15 mouse cellular contexts compared by ENCODE assay signal in the genomic region with DNA sequence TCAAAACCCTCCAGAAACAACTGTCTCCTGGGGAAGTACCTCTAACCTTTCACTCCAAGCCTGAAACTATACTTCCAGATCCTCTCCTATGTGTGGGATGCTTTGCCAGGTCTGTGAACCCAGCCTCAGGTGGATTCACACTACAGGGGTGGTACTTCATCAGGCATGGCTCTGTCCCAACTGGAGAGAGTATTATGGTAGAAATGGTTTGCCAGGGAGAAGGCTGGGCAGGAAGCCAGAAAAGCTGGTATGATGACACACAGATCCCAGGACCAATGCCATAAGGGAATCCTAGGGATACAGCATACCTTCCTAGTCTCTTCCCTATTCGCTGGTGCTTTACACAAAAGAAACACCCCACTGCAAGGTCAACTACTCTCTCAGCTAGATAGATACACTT. TPM values are rescaled to one million over a fixed set of nuclear protein-coding genes. Genes with fewer than 3 reads are reported as not detected.
DNase-seq lines count a peak whose midpoint lies in the region; ATAC-seq and TF ChIP-seq lines count a peak whose summit lies in the region.
"Had no signal": no experiment of that assay in that cellular context is flagged by ENCODE, and none has a peak within 500 bp of the region (broad histone marks: within the 10 kb centered on the region; RNA-seq: fewer than 3 reads in every experiment).

No protein-coding gene starts in this region.

- H3K36me3 ChIP-seq in heart, postnatal 0 days (replicated peaks; ENCODE audit: control insufficient read depth, insufficient read depth, low read length), result peaks cover 17% of the 10 kb centered on the region

- H3K9ac ChIP-seq in heart, postnatal 0 days (replicated peaks; ENCODE audit: low read depth, low read length), result no peak overlapping the region
- H3K9ac ChIP-seq: embryonic facial prominence, embryonic 12.5 days; forebrain, embryonic 15.5 days; hindbrain, embryonic 15.5 days; lung, embryonic 15.5 days had no signal

- 63% methylated on average over 1 of the region's 1 CpGs for WGBS in heart, postnatal 0 days

- no peak for TF ChIP-seq EP300 in heart, postnatal 0 days (IDR thresholded peaks at IDR 0.05; ENCODE audit: low read depth)

- no peaks in the 10 kb centered on the region for H3K27me3 ChIP-seq in heart, postnatal 0 days (ENCODE audit: control insufficient read depth, insufficient read depth, low read length)
- H3K27me3 ChIP-seq: embryonic facial prominence, embryonic 12.5 days; forebrain, embryonic 15.5 days; hindbrain, embryonic 15.5 days; lung, embryonic 15.5 days had no signal

- H3K4me1 ChIP-seq in heart, postnatal 0 days (ENCODE audit: control insufficient read depth, insufficient read depth), result no peaks in the 10 kb centered on the region
- H3K4me1 ChIP-seq: embryonic facial prominence, embryonic 12.5 days; lung, embryonic 15.5 days had no signal

- H3K27ac ChIP-seq in heart, postnatal 0 days (ENCODE audit: low read depth), result no peak overlapping the region
- H3K27ac ChIP-seq: embryonic facial prominence, embryonic 12.5 days; forebrain, embryonic 15.5 days; heart, embryonic 10.5 days; hindbrain, embryonic 15.5 days; lung, embryonic 15.5 days had no signal

- no peak for TF ChIP-seq CTCF in heart, postnatal 0 days (IDR thresholded peaks at IDR 0.05; ENCODE audit: low read depth)

- intact Hi-C loops in heart, postnatal 25 days (cut with DNase I), result no loop called here

- no peak overlapping the region for H3K4me3 ChIP-seq in heart, postnatal 0 days (ENCODE audit: low read depth, low read length)
- H3K4me3 ChIP-seq: embryonic facial prominence, embryonic 12.5 days; forebrain, embryonic 15.5 days; heart, embryonic 10.5 days; hindbrain, embryonic 15.5 days; lung, embryonic 15.5 days had no signal

- H3K4me2 ChIP-seq in heart, postnatal 0 days (ENCODE audit: low read depth, low read length), result no peak overlapping the region
- H3K4me2 ChIP-seq: embryonic facial prominence, embryonic 12.5 days; forebrain, embryonic 15.5 days; hindbrain, embryonic 15.5 days; lung, embryonic 15.5 days had no signal

- H3K9me3 ChIP-seq in heart, postnatal 0 days (replicated peaks; ENCODE audit: control insufficient read depth, low read length), result no peaks in the 10 kb centered on the region
- H3K9me3 ChIP-seq: embryonic facial prominence, embryonic 12.5 days; forebrain, embryonic 15.5 days; heart, embryonic 10.5 days; hindbrain, embryonic 15.5 days; lung, embryonic 15.5 days had no signal

- no peak for DNase-seq in heart, postnatal 0 days (ENCODE audit: low spot score)
- no peak for DNase-seq in heart, postnatal 25 days (ENCODE audit: low spot score)
- peak; percentile 45 for DNase-seq in right cerebral cortex, adult 18-20 months
- DNase-seq in right cerebral cortex, postnatal 4 days, result no peak
- DNase-seq in cerebellum, adult 18-20 months, result peak; percentile 86 to 88
- DNase-seq in lung, postnatal 36 days, result peak; percentile 57
- no peak for DNase-seq in gastrocnemius, adult 8-10 months (ENCODE audit: low spot score in 2 of 2)
- DNase-seq: thymus, adult 18-20 months had no signal

- peak; percentile 14; the same call in 1 of the 2 replicates for ATAC-seq in heart, postnatal 0 days (ENCODE audit: insufficient read depth, low read depth)
- ATAC-seq in erythroid progenitor cell, adult 5-6 weeks (replicated peaks; ENCODE audit: low FRiP score, poor library complexity, severe bottlenecking), result no peak
- ATAC-seq: CD4-positive, CD25-positive, alpha-beta regulatory T cell, adult 4 months; forebrain, embryonic 15.5 days had no signal

RNA-seq across cellular contexts. Expression of a gene that starts 21.9 kb away (rescaled TPM):
- total RNA-seq in heart, postnatal 0 days (2014; rRNA removed; ENCODE audit: low replicate concordance), result 11.6 and 34.6 TPM in 2 replicates
- polyA plus RNA-seq in heart, postnatal 0 days (2015; fragmentation: Nextera tagmentation; extraction: Ambion mirVana), result 6.5 TPM in 2 replicates
- total RNA-seq in heart, postnatal 25 days (2021), result 10 to 100 TPM in 1 of 2 experiments, 1 to 10 TPM in 1; 8.4 to 10.4 TPM
- not detected in 2 replicates for total RNA-seq in erythroid progenitor cell, adult 5-6 weeks (2015; ENCODE audit: low replicate concordance)
- not detected in 2 replicates for total RNA-seq in erythroid progenitor cell, adult 5-6 weeks (2017; ENCODE audit: low replicate concordance)
- total RNA-seq in gastrocnemius, adult 8-10 months (2022), result 1 to 10 TPM; 2.9 to 7.2 (median 4.7) TPM

RNA-seq across cellular contexts. Expression of a gene that starts 32.7 kb away (rescaled TPM):
- 19.7 and 33.5 TPM in 2 replicates for total RNA-seq in heart, postnatal 0 days (2014; rRNA removed; ENCODE audit: low replicate concordance)
- polyA plus RNA-seq in heart, postnatal 0 days (2015; fragmentation: Nextera tagmentation; extraction: Ambion mirVana), result 12.0 and 12.5 TPM in 2 replicates
- 1 to 10 TPM; 6.0 to 7.7 TPM for total RNA-seq in heart, postnatal 25 days (2021)
- total RNA-seq in erythroid progenitor cell, adult 5-6 weeks (2015; ENCODE audit: low replicate concordance), result 2.1 and 2.5 TPM in 2 replicates
- total RNA-seq in erythroid progenitor cell, adult 5-6 weeks (2017; ENCODE audit: low replicate concordance), result 1.3 and 2.0 TPM in 2 replicates
- 1 to 10 TPM; 2.0 to 4.6 (median 2.3) TPM for total RNA-seq in gastrocnemius, adult 8-10 months (2022)

RNA-seq across cellular contexts. Expression of a gene that starts 41.6 kb away (rescaled TPM):
- total RNA-seq in heart, postnatal 0 days (2014; rRNA removed; ENCODE audit: low replicate concordance), result 34.1 and 54.5 TPM in 2 replicates
- 39.1 and 51.0 TPM in 2 replicates for polyA plus RNA-seq in heart, postnatal 0 days (2015; fragmentation: Nextera tagmentation; extraction: Ambion mirVana)
- 10 to 100 TPM; 43.3 to 50.0 TPM for total RNA-seq in heart, postnatal 25 days (2021)
- total RNA-seq in erythroid progenitor cell, adult 5-6 weeks (2015; ENCODE audit: low replicate concordance), result not detected in 2 replicates
- total RNA-seq in erythroid progenitor cell, adult 5-6 weeks (2017; ENCODE audit: low replicate concordance), result not detected in 2 replicates
- 1 to 10 TPM; 3.1 to 7.2 (median 4.4) TPM for total RNA-seq in gastrocnemius, adult 8-10 months (2022)
- polyA plus RNA-seq: CD4-positive, CD25-positive, alpha-beta regulatory T cell, adult 4 months had no signal

RNA-seq across cellular contexts. Expression of a gene that starts 52.6 kb away (rescaled TPM):
- total RNA-seq in heart, postnatal 0 days (2014; rRNA removed; ENCODE audit: low replicate concordance), result 21.3 and 43.9 TPM in 2 replicates
- polyA plus RNA-seq in heart, postnatal 0 days (2015; fragmentation: Nextera tagmentation; extraction: Ambion mirVana), result 16.3 and 19.3 TPM in 2 replicates
- total RNA-seq in heart, postnatal 25 days (2021), result 10 to 100 TPM; 23.7 to 27.0 TPM
- not detected in 2 replicates for total RNA-seq in erythroid progenitor cell, adult 5-6 weeks (2015; ENCODE audit: low replicate concordance)
- not detected in 2 replicates for total RNA-seq in erythroid progenitor cell, adult 5-6 weeks (2017; ENCODE audit: low replicate concordance)
- 10 to 100 TPM; 18.3 to 23.2 (median 21.5) TPM for total RNA-seq in gastrocnemius, adult 8-10 months (2022)

Comparison
In these comparisons a context has a peak if more than half of its experiments do, and no peak if none do; other contexts are left out.
1. DNase-seq: peak in right cerebral cortex, adult 18-20 months (single experiment), cerebellum, adult 18-20 months (2 of 2) and lung, postnatal 36 days (single experiment); none in heart, postnatal 0 days (single experiment), heart, postnatal 25 days (single experiment), right cerebral cortex, postnatal 4 days (single experiment) and gastrocnemius, adult 8-10 months (0 of 2).